Mouse (Mus musculus) limb, embryonic 11.5 days (tissue): ENCODE measurements around the gene Ror2. TPM values are rescaled to one million over a fixed set of nuclear protein-coding genes. Genes with fewer than 3 reads are reported as not detected.

Source experiments
- ATAC-seq: fragments of 200-750 bp; cut with Nextera tagmentation; 2 replicates; pipeline ENCODE4 v1.8.0; 2017; ENCODE audit warnings: low read depth; ENCODE audit not compliant: insufficient number of reproducible peaks, low FRiP score, low TSS enrichment
- DNase-seq: peaks from one replicate; pipeline ENCODE4 v3.0.0-alpha.2; 2015; ENCODE audit warnings: low spot score
- H3K27ac ChIP-seq: fragments of 300-500 bp; sonication (generic); replicated peaks from 2 replicates; pipeline ENCODE4 v1.5.1; 2014; ENCODE audit warnings: low read depth, mild to moderate bottlenecking, low read length
- H3K27me3 ChIP-seq: fragments of 300-500 bp; sonication (generic); 2 replicates; pipeline ENCODE4 v1.6.1; 2014; ENCODE audit warnings: mild to moderate bottlenecking, low read length, mixed read lengths; ENCODE audit not compliant: control insufficient read depth, insufficient read depth
- H3K36me3 ChIP-seq: fragments of 300-500 bp; sonication (generic); 2 replicates; pipeline ENCODE4 v1.6.1; 2014; ENCODE audit warnings: mild to moderate bottlenecking, low read length, moderate library complexity, mixed read lengths; ENCODE audit not compliant: control insufficient read depth, insufficient read depth
- H3K4me1 ChIP-seq: fragments of 300-500 bp; sonication (generic); 2 replicates; pipeline ENCODE4 v1.6.1; 2014; ENCODE audit warnings: low read length, mixed read lengths; ENCODE audit not compliant: control insufficient read depth, insufficient read depth
- H3K4me2 ChIP-seq: fragments of 300-500 bp; sonication (generic); 2 replicates; pipeline ENCODE4 v1.6.1; 2014; ENCODE audit warnings: low read depth, mild to moderate bottlenecking, moderate library complexity; ENCODE audit not compliant: severe bottlenecking
- H3K4me3 ChIP-seq: fragments of 300-500 bp; sonication (generic); 2 replicates; pipeline ENCODE4 v1.5.1; 2014; ENCODE audit warnings: low read depth, low read length
- H3K9ac ChIP-seq: fragments of 300-500 bp; sonication (generic); 2 replicates; pipeline ENCODE4 v1.6.1; 2014; ENCODE audit warnings: mild to moderate bottlenecking, low read length
- H3K9me3 ChIP-seq: fragments of 300-500 bp; sonication (generic); 2 replicates; pipeline ENCODE4 v1.6.1; 2016; ENCODE audit warnings: low read length; ENCODE audit not compliant: control insufficient read depth
- WGBS: fragments of 180-500 bp; shearing (Covaris S2); extraction: QIAGEN DNeasy Blood & Tissue Kit; methylation state at CpG from one replicate; pipeline ENCODE4 v1.1.7; 2014; 5-methylcytosine and 5-hydroxymethylcytosine counted together
- polyA plus RNA-seq: library from polyadenylated mRNA; unstranded; fragments of >200 nt; fragmentation: Nextera tagmentation; extraction: Ambion mirVana; gene quantifications from 2 replicates; pipeline ENCODE4 v1.2.1, GENCODE M21; 2014

Ror2 gene
- polyA plus RNA-seq, 1 experiment from 2014 or later, result 17.8 TPM

GRCm38 (mm10) chr13:53201628-53202438 lies 84.1 kb downstream of the Ror2 start:
- WGBS, result 2% methylated on average over 18 of the region's 18 CpGs
- H3K4me3 ChIP-seq, result no peak overlapping the region
- H3K9me3 ChIP-seq, result no peaks in the 10 kb centered on the region
- ATAC-seq (peak; percentile 86), DNase-seq (peak; percentile 92)
- H3K4me2 ChIP-seq, result no peak overlapping the region
- peaks cover 70% of the 10 kb centered on the region for H3K4me1 ChIP-seq
- H3K27ac ChIP-seq, result peak overlapping the region; percentile 96
- no peaks in the 10 kb centered on the region for H3K36me3 ChIP-seq
- H3K27me3 ChIP-seq, result no peaks in the 10 kb centered on the region
- H3K9ac ChIP-seq, result 0 out of 2 replicates have a peak overlapping the region, but pooled peaks have one; percentile 13

GRCm38 (mm10) chr13:53200121-53200520 lies 85.8 kb downstream of the Ror2 start:
- no peaks in the 10 kb centered on the region for H3K9me3 ChIP-seq
- no peak overlapping the region for H3K4me2 ChIP-seq
- WGBS, result 84% methylated on average over 4 of the region's 4 CpGs
- no peak for DNase-seq
- H3K9ac ChIP-seq, result no peak overlapping the region
- peaks cover 67% of the 10 kb centered on the region for H3K4me1 ChIP-seq
- no peaks in the 10 kb centered on the region for H3K36me3 ChIP-seq
- H3K27ac ChIP-seq, result no peak overlapping the region
- no peak for ATAC-seq
- no peaks in the 10 kb centered on the region for H3K27me3 ChIP-seq
- no peak overlapping the region for H3K4me3 ChIP-seq

DNA sequence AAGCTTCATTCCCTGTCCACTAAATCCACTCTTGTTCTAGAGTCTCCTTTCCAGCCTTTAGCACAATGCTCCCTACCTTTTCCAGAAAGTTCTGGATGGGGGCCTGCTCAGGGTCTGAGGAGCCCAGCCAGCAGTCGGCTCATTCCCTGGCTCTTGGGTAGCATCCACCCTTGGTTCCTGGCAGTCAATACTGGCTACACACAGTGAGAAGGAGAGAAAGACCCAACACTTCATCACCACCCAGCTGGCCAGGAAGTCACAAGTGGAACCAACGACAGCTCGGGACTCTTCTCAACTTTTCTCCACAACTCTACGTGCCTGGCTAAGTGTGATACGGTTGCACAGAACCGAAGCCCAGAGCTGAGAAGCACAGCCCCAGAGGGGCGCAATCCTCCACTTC lies 86.7 kb downstream of the Ror2 start:
- ATAC-seq (no peak), DNase-seq (no peak)
- 89% methylated on average over 7 of the region's 7 CpGs for WGBS
- Histone ChIP-seq H3K9me3 (no peaks in the 10 kb centered on the region), H3K36me3 (no peaks in the 10 kb centered on the region), H3K9ac (no peak overlapping the region), H3K4me2 (no peak overlapping the region), H3K27ac (no peak overlapping the region), H3K27me3 (no peaks in the 10 kb centered on the region), H3K4me3 (no peak overlapping the region), H3K4me1 (peaks cover 67% of the 10 kb centered on the region)

DNA sequence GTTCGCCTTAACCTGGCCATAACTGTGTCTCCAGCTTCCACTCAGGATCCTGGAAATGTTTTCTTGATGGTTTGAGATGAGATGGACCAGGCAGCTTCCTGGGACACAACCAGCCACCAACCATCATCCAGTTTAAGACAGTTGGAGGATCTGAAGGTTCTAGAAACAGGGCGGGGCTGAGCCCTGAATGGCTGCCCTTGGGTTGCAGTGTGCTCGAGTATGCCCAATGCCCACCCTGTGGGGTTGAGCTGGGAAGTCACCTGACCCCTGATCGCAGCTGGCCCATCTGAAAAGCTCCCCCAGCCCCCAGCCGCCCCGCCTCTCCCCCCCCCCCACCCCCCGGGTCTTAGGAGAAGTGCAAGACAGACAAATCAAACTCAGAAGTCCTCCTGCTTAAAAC lies 89.2 kb downstream of the Ror2 start:
- no peaks in the 10 kb centered on the region for H3K9me3 ChIP-seq
- no peak overlapping the region for H3K9ac ChIP-seq
- DNase-seq, result no peak
- H3K4me3 ChIP-seq, result no peak overlapping the region
- no peak for ATAC-seq
- H3K36me3 ChIP-seq, result no peaks in the 10 kb centered on the region
- 50% methylated on average over 6 of the region's 7 CpGs for WGBS
- H3K27ac ChIP-seq, result no peak overlapping the region; the same call in 1 of the 2 replicates
- H3K4me1 ChIP-seq, result peaks cover 76% of the 10 kb centered on the region
- H3K4me2 ChIP-seq, result no peak overlapping the region
- H3K27me3 ChIP-seq, result no peaks in the 10 kb centered on the region

DNA sequence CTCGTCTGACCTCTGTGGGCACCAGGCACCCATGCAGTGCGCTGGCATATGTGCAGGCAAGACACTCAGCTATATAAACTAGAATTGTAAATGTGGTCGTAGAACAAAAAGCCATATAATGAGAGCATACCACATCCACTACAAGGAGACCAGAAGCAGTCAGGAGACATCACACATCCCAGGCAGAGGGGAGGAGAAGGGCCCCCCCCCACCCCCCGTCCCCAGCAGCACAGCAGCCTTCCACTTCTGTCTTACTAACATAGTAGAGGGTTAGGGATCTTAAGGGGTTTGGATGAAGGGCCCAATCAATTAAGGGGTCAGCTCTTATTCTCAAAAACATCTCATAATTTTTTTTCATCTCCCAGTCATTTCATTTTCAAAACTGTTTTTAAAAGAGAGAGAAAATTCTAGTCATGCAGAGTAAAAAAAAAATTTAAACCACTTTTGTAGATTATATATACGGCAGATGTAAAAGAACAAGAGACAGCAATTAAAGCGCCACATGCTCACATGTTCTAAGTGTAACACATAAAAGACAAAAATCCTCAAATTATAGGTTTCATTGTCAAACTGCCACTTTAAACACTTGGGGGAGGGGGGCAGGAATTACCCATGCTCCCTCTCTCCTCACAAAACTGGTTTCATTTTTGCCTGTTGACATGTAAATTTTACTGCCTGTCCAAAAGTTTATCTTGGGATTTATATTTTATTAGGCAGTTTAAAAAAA lies 89.8 kb downstream of the Ror2 start:
- Histone ChIP-seq H3K4me2 (no peak overlapping the region), H3K27ac (peak overlapping the region; percentile 92)

DNA sequence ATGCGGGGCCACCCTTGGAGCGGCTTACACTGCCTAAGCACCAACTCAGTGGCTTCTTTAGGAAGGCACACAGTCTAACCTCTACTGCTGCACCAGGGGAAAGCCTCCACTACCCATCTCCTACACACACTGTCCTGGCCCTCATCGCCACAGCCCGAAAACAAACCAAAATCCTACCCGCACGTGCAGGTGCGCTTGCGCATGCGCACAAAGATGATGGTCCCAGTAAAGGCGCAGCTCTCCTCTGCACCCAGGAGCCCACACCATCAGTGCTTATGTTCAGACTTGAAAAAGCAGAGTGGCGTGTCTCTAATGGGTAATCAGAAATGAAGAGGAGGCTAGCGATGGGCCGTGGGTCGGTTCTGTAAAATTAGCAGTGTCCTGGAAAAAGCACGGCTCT lies 91.6 kb downstream of the Ror2 start:
- peaks cover 72% of the 10 kb centered on the region for H3K4me1 ChIP-seq
- 86% methylated on average over 15 of the region's 15 CpGs for WGBS
- ATAC-seq, result no peak; the same call in 1 of the 2 replicates
- peak overlapping the region; percentile 92 for H3K27ac ChIP-seq
- no peaks in the 10 kb centered on the region for H3K27me3 ChIP-seq
- no peaks in the 10 kb centered on the region for H3K9me3 ChIP-seq
- H3K36me3 ChIP-seq, result no peaks in the 10 kb centered on the region
- H3K4me2 ChIP-seq, result peak overlapping the region; percentile 26
- no peak overlapping the region for H3K4me3 ChIP-seq
- no peak for DNase-seq
- H3K9ac ChIP-seq, result peak overlapping the region; percentile 17; the same call in 1 of the 2 replicates

More for the DNA sequence above, 89.8 kb downstream of the Ror2 start:
- H3K36me3 ChIP-seq, result no peaks in the 10 kb centered on the region
- H3K27me3 ChIP-seq, result no peaks in the 10 kb centered on the region
- no peaks in the 10 kb centered on the region for H3K9me3 ChIP-seq
- DNase-seq (no peak), ATAC-seq (no peak)
- 59% methylated on average over 6 of the region's 6 CpGs for WGBS
- H3K4me3 ChIP-seq, result no peak overlapping the region
- H3K9ac ChIP-seq, result no peak overlapping the region
- peaks cover 78% of the 10 kb centered on the region for H3K4me1 ChIP-seq

DNA sequence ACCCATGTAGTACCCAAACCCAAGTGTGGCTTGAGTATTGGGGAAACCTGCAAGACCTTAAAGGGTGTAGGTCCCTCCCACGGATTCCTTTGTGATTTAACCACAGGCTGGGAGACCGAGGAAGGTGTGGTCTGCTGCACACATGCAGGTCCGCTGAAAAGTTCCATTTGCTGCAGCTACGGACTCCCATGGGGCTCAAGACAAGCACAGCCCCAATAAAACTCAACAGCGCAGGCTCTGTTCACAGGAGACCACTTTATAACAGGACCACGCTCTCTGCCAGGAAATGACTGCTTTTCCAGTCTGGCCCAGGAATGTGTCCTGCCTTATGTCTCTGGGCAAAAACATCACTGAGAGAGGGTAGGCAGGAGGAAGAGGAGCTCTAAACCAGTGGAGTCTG lies 92.2 kb downstream of the Ror2 start:
- peaks cover 76% of the 10 kb centered on the region for H3K4me1 ChIP-seq
- no peaks in the 10 kb centered on the region for H3K9me3 ChIP-seq
- peak overlapping the region; percentile 92 for H3K27ac ChIP-seq
- ATAC-seq, result peak; percentile 71
- H3K4me3 ChIP-seq, result no peak overlapping the region
- H3K4me2 ChIP-seq, result peak overlapping the region; percentile 26; the same call in 1 of the 2 replicates
- H3K9ac ChIP-seq, result no peak overlapping the region
- no peaks in the 10 kb centered on the region for H3K27me3 ChIP-seq
- H3K36me3 ChIP-seq, result no peaks in the 10 kb centered on the region
- 6% methylated on average over 6 of the region's 6 CpGs for WGBS
- peak; percentile 78 for DNase-seq

DNA sequence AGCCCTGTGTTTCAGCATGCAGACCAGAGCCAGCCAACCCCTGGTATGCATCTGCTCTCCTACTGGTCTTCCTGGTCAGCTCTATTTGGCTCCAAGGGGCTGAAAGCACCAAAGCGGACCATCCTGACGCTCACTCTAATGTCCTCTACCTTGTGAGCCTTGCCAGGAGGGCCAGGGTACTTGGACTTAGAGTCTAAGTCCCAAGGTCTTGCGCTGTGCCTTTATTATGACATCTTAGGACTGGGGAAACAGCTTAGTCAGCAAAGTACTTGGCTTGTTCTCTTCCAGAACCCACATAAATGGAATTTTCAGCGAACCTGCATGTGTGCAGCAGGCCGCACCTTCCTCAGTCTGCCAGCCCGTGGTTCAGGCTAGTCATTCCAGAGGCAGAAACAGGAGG lies 93.6 kb downstream of the Ror2 start:
- WGBS, result 84% methylated on average over 6 of the region's 6 CpGs
- no peak for ATAC-seq
- no peaks in the 10 kb centered on the region for H3K9me3 ChIP-seq
- no peak overlapping the region for H3K9ac ChIP-seq
- peak overlapping the region; percentile 32; the same call in 1 of the 2 replicates for H3K27ac ChIP-seq
- H3K4me2 ChIP-seq, result no peak overlapping the region
- no peaks in the 10 kb centered on the region for H3K36me3 ChIP-seq
- no peak overlapping the region for H3K4me3 ChIP-seq
- no peak for DNase-seq
- H3K27me3 ChIP-seq, result no peaks in the 10 kb centered on the region
- peaks cover 73% of the 10 kb centered on the region for H3K4me1 ChIP-seq
